Mouse (Mus musculus): ENCODE measurements around the gene Ttyh1.

Gene Ttyh1

DNA sequence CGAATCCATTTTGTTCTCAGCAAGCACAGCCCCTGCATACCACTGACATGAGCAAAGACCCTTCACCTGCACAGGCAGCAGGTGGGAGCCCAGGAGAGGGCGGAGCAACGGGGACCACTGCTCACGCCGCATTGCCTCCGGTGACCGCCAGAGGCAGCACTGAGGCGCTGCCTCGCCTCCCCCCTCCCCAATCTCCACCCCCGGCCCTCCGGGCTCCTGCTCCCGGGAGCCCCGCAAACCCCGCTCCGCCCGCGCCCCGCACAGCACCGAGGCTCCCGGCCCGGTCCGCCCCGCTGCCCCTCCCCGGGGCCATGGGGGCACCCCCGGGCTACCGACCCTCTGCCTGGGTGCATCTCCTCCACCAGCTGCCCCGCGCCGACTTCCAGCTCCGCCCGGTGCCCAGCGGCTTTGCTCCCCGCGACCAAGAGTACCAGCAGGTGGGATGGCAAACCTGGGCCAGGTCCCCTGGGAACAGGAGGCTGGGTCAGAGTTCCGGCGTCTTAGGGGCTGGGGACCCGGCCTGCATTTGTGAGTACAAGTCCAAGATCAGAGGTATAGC, at the start of gene Ttyh1:
Gene Ttyh1, plus strand, starts transcription at position 65 of the 559 bp plus-strand sequence.
- no peak for DNase-seq (ENCODE audit: low spot score in 2 of 2)

- DNase-seq (ENCODE audit: low spot score in 2 of 2): peak in 1 of 2 experiments; percentile 17
Measured at GRCm38 (mm10) chr7:4071066-4071465, 48.1 kb upstream of the Ttyh1 start.

- DNase-seq (ENCODE audit: low spot score in 2 of 2): peak in 1 of 2 experiments; percentile 30
Measured at GRCm38 (mm10) chr7:4073144-4073543, 46.1 kb upstream of the Ttyh1 start.

- DNase-seq (ENCODE audit: low spot score in 2 of 2): no peak
Measured at GRCm38 (mm10) chr7:4079511-4079910, 39.7 kb upstream of the Ttyh1 start.

DNA sequence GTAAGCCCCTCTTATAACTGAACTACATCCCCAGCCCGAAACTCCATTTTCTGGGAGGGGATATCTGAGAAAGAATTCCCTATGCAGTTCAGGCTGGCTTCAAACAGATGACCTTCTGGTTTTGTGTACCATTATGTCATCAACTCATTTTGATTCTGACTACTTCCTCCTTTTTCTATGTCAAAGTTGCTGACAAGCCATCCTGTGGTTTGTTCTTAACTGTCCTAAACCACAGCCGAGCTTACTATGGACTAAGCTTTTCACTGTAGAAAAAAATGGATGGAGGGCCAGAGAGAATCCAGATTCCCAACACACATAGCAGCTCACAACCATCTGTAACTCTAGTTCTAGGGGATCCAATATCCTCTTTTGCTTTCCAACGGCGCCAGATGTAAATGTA, 38.7 kb upstream of the Ttyh1 start:
- no peak for DNase-seq (ENCODE audit: low spot score in 2 of 2)

DNA sequence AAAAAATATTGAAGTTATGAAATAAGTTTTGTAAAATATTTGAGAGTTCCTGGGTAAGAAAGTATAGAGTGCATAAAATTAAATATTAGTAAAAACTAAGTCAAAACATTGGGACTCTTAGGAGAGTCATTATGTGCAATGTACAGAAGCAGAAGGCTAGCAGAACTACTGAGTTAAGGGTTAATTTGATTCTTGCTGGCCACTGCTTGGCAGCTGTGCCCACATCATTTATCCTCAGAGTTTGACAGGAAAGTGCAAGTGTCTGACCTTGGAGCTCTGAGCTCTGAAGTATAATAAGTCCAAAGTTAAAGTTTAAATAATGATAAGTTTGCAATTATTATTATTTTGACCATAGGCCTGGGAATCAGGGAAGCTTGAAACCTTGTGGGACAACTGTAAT, 37.5 kb upstream of the Ttyh1 start:
- no peak for DNase-seq (ENCODE audit: low spot score in 2 of 2)

DNA sequence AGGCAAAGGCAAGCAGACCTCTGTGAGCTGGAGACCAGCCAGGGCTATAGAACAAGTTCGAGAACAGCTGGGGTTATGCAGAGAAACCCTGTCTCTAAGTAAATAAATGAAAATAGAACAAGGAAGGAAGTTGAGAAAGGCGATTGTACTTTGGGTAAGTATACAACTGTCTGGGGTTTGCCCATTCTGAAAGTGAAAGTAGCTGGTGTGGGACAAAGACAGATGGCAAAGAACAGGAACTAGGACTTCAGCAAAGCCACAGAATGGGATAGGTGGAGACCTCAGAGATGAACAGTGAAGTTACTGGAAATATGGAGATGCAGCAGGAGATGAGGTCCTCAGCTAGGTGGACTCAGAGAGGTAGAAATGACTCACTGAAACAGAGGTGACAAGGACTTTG, 36.4 kb upstream of the Ttyh1 start:
- DNase-seq (ENCODE audit: low spot score in 2 of 2): peak; percentile 67 to 71

GRCm38 (mm10) chr7:4084161-4084560, 35.0 kb upstream of the Ttyh1 start:
- DNase-seq (ENCODE audit: low spot score in 2 of 2): no peak

- no peak for DNase-seq (ENCODE audit: low spot score in 2 of 2)
Measured at GRCm38 (mm10) chr7:4085562-4085961, 33.6 kb upstream of the Ttyh1 start.

- DNase-seq (ENCODE audit: low spot score in 2 of 2): peak in 1 of 2 experiments; percentile 13
Measured at GRCm38 (mm10) chr7:4087238-4087895, 31.8 kb upstream of the Ttyh1 start.

DNA sequence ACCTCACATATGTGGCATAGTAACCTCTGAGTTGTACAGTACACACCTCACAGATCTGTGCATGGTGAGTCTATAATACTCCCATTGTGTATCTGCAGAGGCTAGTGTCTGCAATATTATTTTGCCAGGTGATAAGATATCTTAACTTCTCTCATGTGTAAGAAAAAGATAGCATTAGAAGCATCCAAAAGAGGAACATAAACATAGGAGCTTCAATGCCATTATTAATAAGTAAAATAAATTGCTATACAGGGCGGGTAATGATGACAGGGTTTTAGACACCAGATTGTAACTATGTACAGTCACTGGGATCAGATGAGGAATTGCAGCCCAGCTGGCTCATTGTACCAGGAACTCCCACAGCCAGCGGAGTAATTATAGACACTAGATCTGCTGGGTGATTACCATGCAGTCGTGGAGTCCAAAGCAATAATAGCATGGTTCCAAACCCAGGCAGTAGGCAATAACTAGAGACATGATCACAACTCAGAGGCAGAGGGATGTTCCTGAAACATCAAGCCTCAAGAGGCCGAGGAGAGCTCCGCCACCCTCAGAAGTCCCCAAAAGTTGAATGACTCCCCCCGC, 31.2 kb upstream of the Ttyh1 start:
- DNase-seq (ENCODE audit: low spot score in 2 of 2): no peak

DNA sequence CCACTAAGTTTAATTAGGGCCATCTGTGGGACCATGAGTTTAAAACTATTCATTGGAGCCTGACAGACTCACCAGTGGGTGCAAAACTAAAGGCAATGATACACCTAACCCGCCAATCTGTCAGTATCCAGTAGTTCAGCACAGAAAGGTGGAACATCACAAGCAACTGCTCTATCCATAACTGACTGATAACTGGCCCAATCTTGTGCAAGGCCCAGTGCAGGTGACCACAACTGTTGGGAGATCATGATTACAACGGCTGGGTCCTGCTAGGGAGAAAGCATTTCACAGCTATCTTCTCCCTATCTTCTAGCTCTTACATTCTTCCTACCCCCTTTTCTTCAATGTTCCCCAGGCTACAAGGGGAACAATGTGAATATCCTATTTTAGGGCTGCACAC, 30.5 kb upstream of the Ttyh1 start:
- DNase-seq (ENCODE audit: low spot score in 2 of 2): no peak

DNA sequence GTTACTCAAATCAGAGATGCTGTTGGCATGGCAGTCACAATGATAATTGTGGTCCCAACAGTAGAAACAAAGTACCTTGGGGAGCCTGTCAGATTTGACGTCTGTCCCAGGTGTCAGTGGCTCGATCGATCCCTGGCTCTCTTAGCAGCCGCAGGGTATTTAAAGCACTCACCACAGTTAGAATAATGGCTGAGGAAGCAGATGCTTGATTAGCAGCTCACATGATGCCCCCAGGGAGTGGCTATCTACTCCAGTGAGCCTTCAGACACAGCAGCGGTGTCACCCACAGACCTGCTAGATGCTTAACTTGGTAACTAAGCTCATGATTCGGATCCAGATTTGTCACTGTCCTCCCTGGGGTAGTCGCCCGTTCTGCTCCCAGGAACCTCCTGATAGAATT, 28.0 kb upstream of the Ttyh1 start:
- peak; percentile 26 to 76 for DNase-seq (ENCODE audit: low spot score in 2 of 2)

GRCm38 (mm10) chr7:4098301-4098700, 20.9 kb upstream of the Ttyh1 start:
- no peak for DNase-seq (ENCODE audit: low spot score in 2 of 2)

DNA sequence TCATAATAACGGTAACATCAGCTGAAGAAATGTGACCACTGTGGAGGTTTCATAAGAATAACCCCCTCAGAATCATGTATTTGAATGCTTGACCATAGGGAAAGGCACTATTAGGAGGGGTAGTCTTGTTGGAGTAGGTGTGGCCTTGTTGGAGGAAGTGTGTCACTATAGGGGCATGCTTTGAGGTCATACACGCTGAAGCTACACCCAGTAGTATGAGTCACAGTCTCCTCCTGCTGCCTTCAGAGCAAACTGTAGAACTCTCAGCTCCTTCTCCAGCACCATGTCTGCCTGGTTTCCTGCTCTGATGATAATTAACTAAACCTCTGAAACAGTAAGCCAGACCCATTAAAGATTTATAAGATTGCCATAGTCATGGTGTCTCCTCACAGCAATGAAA, 20.4 kb upstream of the Ttyh1 start:
- DNase-seq (ENCODE audit: low spot score in 2 of 2): no peak

DNA sequence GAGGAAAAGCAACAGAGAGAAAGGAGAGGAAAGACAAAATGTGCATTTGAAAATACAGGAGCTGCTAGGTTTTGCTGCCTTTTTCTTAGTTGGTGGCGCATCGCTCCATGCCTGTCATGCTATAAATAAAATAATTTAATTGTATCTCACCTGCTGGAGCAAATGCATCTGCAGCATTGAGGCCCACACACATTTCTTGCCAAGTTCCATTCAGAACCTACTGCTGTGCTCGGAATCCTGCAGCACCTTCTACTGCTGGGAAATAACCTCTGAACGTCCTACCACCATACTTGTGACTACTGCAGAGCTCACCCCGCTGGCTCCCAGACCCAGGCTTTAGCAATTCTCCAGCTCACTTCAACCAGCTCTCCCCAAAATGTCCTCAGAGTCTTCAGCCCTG, 18.1 kb upstream of the Ttyh1 start:
- DNase-seq (ENCODE audit: low spot score in 2 of 2): no peak

DNA sequence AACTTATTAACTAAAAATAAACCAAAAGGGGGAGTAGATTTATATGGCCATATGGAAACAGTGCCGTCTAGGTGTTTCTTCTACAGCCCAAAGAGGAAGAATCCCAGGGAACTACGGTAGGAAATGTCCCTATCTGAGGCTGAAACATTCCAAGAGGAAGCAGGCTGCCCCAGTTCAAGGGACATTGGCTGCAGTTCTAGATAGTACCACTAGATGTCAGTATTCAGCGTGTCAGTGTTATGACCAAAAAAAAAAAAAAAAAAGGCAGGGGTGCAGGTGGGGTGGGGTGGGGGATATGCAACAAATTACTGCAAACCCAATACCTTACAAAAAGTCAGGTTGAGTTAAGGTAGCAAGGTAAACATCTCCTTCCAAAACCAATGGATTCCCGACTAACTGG, 15.8 kb upstream of the Ttyh1 start:
- DNase-seq (ENCODE audit: low spot score in 2 of 2): no peak

DNA sequence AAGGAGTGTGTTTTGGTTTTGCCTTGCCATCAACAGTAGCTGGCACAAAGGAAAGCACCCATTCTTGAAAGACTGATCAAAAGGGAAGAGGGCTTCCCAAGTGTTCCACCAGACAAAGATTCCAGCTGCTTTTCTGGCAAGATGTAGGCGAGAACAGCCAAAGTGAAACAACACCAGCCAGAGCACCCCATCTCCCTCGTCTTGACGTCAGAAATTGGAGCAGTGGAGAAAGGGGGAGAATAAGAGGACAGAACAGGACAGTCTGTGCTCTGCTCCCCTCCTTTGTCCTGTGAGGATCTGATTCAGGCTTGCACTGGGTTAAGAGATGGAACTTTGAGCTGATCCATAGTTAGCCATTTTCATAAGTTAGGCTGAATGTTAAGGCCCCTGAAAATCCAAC, 7.4 kb upstream of the Ttyh1 start:
- DNase-seq (ENCODE audit: low spot score in 2 of 2): no peak

DNA sequence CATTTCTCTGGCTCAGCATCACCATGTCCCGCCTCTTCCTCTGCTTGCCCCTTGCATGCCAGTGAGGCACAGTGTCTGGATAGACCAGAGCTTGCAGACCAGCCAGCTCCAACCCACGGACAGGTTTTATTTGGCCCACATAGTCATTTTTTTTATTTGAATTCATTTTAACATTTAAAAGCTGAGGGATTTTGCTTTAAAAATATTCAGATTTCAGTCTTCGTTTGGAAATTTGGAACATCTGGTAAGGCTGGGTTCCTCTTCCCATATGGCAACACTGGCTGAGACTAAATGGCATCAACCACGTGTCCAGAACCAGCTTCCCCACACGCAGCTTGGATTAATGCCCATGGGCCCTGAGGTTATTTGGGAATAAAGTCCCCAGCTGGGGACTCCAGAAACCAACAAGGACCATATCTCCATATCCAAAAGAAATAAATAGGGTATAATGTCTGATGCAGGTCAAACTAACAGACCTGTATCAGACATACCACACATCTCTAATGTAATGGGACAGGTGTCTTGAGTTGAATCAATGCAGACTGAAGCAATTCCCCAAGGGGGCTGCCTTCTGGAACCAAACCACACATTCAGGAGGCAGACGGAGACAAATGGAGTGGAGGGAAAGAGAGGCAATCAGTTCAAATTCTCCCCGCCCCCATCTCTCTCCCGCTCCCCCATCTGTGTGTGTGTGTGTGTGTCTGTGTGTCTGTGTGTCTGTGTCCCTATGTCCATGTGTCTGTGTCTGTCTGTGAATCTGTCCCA, 2.0 kb upstream of the Ttyh1 start:
- DNase-seq (ENCODE audit: low spot score in 2 of 2): no peak

DNA sequence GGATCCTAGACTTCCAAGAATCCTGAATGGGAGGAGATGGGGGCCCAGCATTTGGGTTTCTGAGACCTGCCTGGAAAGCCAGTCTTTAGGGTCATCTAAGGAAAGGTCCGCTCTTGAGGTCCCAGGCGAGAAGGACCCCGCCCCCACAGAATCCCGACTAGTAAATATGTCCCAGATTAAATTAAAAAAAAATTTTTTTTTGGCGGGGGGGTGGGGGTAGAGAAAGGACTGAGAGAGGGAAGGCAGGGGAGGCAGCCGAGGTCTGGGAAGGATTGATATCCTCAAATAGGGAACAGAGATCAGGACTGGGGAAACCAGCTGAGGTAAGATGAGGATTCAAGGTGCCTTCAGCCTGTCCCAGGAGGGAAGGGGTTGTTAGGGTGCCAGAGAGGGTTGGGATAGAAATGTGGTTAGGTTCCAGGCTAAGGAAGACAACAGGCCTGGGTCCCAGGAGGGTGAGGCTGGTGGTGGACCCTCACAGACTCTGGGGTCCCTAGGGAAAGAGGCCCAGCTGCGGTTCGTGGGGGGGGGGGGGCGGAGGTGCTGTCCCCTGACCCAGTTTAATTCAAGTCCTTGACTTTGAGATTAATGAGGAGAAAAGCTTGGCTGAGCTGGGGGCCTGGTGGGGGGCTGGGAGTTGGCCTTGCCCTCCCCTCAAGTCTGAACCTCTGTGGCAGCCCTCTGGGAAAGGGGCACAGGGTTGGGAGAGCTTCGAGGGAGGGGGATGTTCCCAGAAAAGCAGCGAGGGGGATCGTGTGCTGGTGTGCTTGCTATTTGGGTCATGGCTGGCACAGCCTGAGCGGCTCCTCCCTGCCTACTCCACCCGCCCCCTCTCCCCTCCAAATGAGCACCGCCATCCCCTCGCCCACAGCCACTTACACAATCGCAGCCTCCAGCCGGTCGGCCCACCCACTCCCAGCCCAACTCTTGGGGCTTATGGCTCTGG, 1.0 kb downstream of the Ttyh1 start:
- DNase-seq (ENCODE audit: low spot score in 2 of 2): no peak

DNA sequence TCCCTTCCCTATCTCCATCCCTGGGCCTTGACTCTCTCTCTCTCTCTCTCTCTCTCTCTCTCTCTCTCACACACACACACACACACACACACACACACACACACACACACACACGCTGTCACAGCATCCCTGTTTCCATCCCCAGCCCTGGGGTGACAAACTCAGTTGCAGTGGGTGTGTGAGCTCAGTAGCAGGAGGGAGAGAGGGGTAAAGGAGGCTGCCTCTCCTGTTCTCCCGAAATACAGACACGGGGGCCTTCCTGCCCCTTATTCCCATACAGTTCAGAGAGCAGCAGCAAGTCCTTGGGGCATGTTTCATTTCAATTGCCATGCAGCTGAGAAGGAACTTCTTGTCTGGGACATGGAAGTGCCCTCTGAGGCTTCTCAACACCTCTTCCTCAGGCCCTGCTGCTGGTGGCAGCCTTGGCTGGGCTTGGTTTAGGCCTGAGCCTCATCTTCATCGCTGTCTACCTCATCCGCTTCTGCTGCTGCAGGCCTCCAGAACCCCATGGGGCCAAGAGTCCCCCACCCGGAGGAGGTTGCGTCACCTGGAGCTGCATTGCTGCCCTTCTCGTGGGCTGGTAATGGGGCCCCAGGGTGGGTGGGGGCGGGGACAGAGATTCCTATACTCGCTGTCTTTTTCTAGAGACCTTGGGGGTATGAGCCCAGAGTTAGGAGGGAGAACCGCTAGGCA, 3.0 kb downstream of the Ttyh1 start:
- no peak for DNase-seq (ENCODE audit: low spot score in 2 of 2)

Data from natural killer cell, adult 2 months (primary cell).